Mouse (Mus musculus): ENCODE results near the gene Pld4. TPM values are rescaled to one million over a fixed set of nuclear protein-coding genes. Genes with fewer than 3 reads are reported as not detected.
A peak's percentile ranks its signal among the peaks of the same experiment; 100 is the strongest.

Pld4 gene
- polyA plus RNA-seq, 1 experiment, result 1.1 TPM

DNA sequence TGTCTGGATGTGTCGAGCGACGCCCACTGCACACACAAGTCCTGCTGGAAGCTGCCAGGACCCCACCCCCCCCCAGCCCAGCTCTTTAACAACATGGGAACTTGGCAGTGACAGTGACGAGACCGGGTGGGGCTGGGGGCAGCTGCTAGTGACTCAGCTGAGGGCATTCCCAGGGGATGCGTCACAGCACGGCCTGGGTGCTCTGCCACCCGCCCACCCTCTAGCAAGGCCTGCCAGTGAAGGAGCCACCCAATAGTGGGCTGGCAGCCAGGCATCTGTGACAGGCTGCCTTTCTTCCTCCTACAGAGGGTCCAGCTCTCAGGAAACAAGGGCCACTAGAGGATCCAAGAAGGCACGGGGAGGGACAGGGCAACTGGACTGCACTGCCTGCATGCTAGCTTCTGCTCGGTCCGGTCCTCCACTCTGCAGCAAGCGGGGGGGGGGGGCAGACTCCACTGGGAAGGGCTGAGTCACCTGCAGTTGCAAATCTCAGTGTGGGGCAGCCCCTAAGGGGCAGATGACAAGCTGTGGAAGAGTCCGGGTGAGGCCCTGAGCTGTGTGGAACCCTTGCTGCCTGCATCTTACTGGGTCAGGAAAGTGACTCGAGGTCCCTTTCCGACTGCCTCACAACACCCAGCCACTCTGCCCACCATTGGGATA, 37.3 kb downstream of the Pld4 start:
- Histone ChIP-seq H3K4me1 (ENCODE audit: control insufficient read depth, insufficient read depth, low read length) (peaks cover 9% of the 10 kb centered on the region), H3K27me3 (ENCODE audit: control insufficient read depth, insufficient read depth, low read length, poor library complexity, severe bottlenecking) (no peaks in the 10 kb centered on the region), H3K4me3 (ENCODE audit: low read depth, low read length) (no peak overlapping the region)

GRCm38 (mm10) chr12:112798332-112798681, 37.9 kb downstream of the Pld4 start:
- Histone ChIP-seq H3K27me3 (ENCODE audit: control insufficient read depth, insufficient read depth, low read length, poor library complexity, severe bottlenecking) (no peaks in the 10 kb centered on the region), H3K27ac (ENCODE audit: insufficient read depth, low read length) (no peak overlapping the region), H3K36me3 (ENCODE audit: control insufficient read depth, insufficient read depth, low read length, poor library complexity, severe bottlenecking) (no peaks in the 10 kb centered on the region), H3K9ac (ENCODE audit: low read depth, poor library complexity, severe bottlenecking) (no peak overlapping the region), H3K4me3 (ENCODE audit: low read depth, low read length) (no peak overlapping the region), H3K9me3 (replicated peaks; ENCODE audit: control insufficient read depth, insufficient read depth, low read length, poor library complexity, severe bottlenecking) (no peaks in the 10 kb centered on the region), H3K4me1 (ENCODE audit: control insufficient read depth, insufficient read depth, low read length) (peaks cover 9% of the 10 kb centered on the region)
- no peak for TF ChIP-seq CTCF (IDR thresholded peaks at IDR 0.05; ENCODE audit: low read depth, low read length)
- TF ChIP-seq POLR2A (IDR thresholded peaks at IDR 0.05; ENCODE audit: insufficient read depth, low read length), result no peak
- TF ChIP-seq EP300 (IDR thresholded peaks at IDR 0.05; ENCODE audit: insufficient read depth, low read depth, low read length), result no peak

More for the DNA sequence above, 37.3 kb downstream of the Pld4 start:
- no peak overlapping the region for H3K27ac ChIP-seq (ENCODE audit: insufficient read depth, low read length)
- H3K9me3 ChIP-seq (replicated peaks; ENCODE audit: control insufficient read depth, insufficient read depth, low read length, poor library complexity, severe bottlenecking), result no peaks in the 10 kb centered on the region
- TF ChIP-seq EP300 (IDR thresholded peaks at IDR 0.05; ENCODE audit: insufficient read depth, low read depth, low read length), result no peak
- H3K9ac ChIP-seq (ENCODE audit: low read depth, poor library complexity, severe bottlenecking), result no peak overlapping the region
- H3K36me3 ChIP-seq (ENCODE audit: control insufficient read depth, insufficient read depth, low read length, poor library complexity, severe bottlenecking), result no peaks in the 10 kb centered on the region

DNA sequence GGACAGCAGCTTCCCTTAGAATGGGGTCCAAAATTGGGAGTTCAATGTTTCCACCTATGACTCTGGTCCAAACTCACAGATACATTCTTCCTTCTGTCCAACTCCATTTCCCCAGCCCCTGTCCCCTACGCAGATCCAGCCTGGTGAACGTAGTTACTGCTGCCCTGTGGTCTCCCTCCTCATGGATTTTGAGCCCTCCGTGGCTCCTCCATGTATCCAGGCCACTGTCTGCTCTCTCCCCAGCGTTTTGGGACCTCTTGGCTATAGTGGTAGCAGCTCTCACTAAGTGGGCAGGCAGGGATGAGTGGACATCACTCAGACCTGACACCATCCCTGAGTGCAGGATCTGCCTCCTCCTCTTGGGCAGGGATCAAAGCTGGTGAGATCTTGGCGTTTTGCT, 38.3 kb downstream of the Pld4 start:
- Histone ChIP-seq H3K27me3 (ENCODE audit: control insufficient read depth, insufficient read depth, low read length, poor library complexity, severe bottlenecking) (no peaks in the 10 kb centered on the region), H3K9me3 (replicated peaks; ENCODE audit: control insufficient read depth, insufficient read depth, low read length, poor library complexity, severe bottlenecking) (no peaks in the 10 kb centered on the region), H3K4me1 (ENCODE audit: control insufficient read depth, insufficient read depth, low read length) (peaks cover 7% of the 10 kb centered on the region), H3K36me3 (ENCODE audit: control insufficient read depth, insufficient read depth, low read length, poor library complexity, severe bottlenecking) (no peaks in the 10 kb centered on the region), H3K27ac (ENCODE audit: insufficient read depth, low read length) (no peak overlapping the region), H3K9ac (ENCODE audit: low read depth, poor library complexity, severe bottlenecking) (no peak overlapping the region), H3K4me3 (ENCODE audit: low read depth, low read length) (no peak overlapping the region)
- no peak for TF ChIP-seq CTCF (IDR thresholded peaks at IDR 0.05; ENCODE audit: low read depth, low read length)
- no peak for TF ChIP-seq EP300 (IDR thresholded peaks at IDR 0.05; ENCODE audit: insufficient read depth, low read depth, low read length)
- no peak for TF ChIP-seq POLR2A (IDR thresholded peaks at IDR 0.05; ENCODE audit: insufficient read depth, low read length)

DNA sequence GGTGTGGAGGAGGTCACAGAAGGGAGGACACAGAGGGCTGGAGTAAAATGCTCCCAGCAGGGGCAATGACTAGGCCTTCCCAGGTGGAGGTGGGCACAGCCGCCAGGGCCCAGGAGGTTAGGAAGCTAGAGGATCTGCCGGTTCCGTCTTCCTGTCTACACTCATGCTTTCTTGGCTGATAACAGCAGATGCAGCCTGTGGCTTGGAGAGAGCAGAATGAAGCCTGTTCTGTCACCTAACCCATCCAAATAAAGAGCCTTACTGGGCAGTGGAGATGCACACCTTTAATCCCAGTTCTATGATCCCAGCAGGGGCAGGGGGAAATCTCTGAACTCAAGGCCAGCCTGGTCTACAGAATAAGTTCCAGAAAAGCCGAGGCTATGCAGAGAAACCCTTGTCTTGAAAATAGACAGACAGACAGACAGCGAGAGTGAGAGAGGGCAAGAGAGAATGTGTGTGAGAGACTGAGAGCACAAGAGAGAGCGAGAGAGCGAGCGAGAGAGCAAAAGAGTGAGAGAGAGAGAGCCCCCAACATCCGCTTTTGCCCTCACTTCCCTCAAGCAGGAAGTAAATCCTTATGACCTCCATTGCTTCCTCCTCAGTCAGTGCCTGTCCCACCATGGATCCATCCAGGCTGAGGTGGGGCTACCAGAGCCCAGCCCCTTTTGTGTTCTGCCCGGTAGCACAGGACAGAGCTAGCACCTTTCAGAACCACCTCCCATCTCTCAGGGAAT, 38.9 kb downstream of the Pld4 start:
- TF ChIP-seq EP300 (IDR thresholded peaks at IDR 0.05; ENCODE audit: insufficient read depth, low read depth, low read length), result no peak
- TF ChIP-seq CTCF (IDR thresholded peaks at IDR 0.05; ENCODE audit: low read depth, low read length), result no peak
- Histone ChIP-seq H3K27me3 (ENCODE audit: control insufficient read depth, insufficient read depth, low read length, poor library complexity, severe bottlenecking) (no peaks in the 10 kb centered on the region), H3K9ac (ENCODE audit: low read depth, poor library complexity, severe bottlenecking) (no peak overlapping the region), H3K9me3 (replicated peaks; ENCODE audit: control insufficient read depth, insufficient read depth, low read length, poor library complexity, severe bottlenecking) (no peaks in the 10 kb centered on the region), H3K36me3 (ENCODE audit: control insufficient read depth, insufficient read depth, low read length, poor library complexity, severe bottlenecking) (no peaks in the 10 kb centered on the region), H3K27ac (ENCODE audit: insufficient read depth, low read length) (no peak overlapping the region), H3K4me1 (ENCODE audit: control insufficient read depth, insufficient read depth, low read length) (peaks cover 7% of the 10 kb centered on the region), H3K4me3 (ENCODE audit: low read depth, low read length) (no peak overlapping the region)

GRCm38 (mm10) chr12:112800476-112800875, 40.0 kb downstream of the Pld4 start:
- Histone ChIP-seq H3K27ac (ENCODE audit: insufficient read depth, low read length) (no peak overlapping the region), H3K4me3 (ENCODE audit: low read depth, low read length) (no peak overlapping the region), H3K36me3 (ENCODE audit: control insufficient read depth, insufficient read depth, low read length, poor library complexity, severe bottlenecking) (no peaks in the 10 kb centered on the region), H3K9ac (ENCODE audit: low read depth, poor library complexity, severe bottlenecking) (no peak overlapping the region), H3K27me3 (ENCODE audit: control insufficient read depth, insufficient read depth, low read length, poor library complexity, severe bottlenecking) (no peaks in the 10 kb centered on the region), H3K4me1 (ENCODE audit: control insufficient read depth, insufficient read depth, low read length) (peaks cover 7% of the 10 kb centered on the region), H3K9me3 (replicated peaks; ENCODE audit: control insufficient read depth, insufficient read depth, low read length, poor library complexity, severe bottlenecking) (no peaks in the 10 kb centered on the region)
- peak; percentile 80 for TF ChIP-seq CTCF (IDR thresholded peaks at IDR 0.05; ENCODE audit: low read depth, low read length)
- no peak for TF ChIP-seq POLR2A (IDR thresholded peaks at IDR 0.05; ENCODE audit: insufficient read depth, low read length)
- TF ChIP-seq EP300 (IDR thresholded peaks at IDR 0.05; ENCODE audit: insufficient read depth, low read depth, low read length), result no peak
